Mouse (Mus musculus) spleen, adult 18-20 months (tissue): ENCODE data around the gene Gm9817.
"Not testable (repeated sequence)": the region's sequence is repeated elsewhere in the genome, so short reads cannot be mapped to it uniquely, and the experiment has no call there.

Experiments used
- DNase-seq, 2 experiments: peaks; one replicate each; pipeline ENCODE4 v3.0.0; 2022; ENCODE audit warnings: mixed read lengths in 2 of 2

Gm9817 gene

GRCm38 (mm10) chr13:45078392-45078791 is at the start of gene Gm9817:
Gm9817 (plus strand) TSS chr13:45078692.
- DNase-seq: not testable (repeated sequence)

- no peak for DNase-seq
These were observed 48.7 kb upstream of the Gm9817 start for GRCm38 (mm10) chr13:45029791-45030190.

DNA sequence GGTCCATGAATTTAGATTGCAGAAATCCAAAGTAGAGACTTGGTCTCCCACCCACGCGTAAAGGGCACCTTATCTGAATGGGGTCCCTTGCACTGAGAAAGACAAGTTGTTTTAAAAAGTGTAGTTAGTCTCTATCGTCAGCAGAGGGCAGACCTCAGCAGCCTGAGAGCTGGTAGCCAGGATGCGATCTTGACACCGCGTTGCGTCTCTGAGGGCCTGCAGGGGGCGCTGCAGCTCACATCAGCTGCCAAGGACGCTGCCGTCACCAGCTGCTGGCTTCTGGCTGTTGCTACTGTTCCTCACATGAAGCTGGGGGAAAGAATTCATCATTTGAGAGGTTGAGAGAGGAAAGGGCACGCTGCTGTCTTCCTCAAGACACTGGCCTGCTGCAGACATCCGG is 47.7 kb upstream of the Gm9817 start:
- DNase-seq: peak; percentile 65 to 84

GRCm38 (mm10) chr13:45031314-45031713 is 47.2 kb upstream of the Gm9817 start:
- no peak for DNase-seq

DNA sequence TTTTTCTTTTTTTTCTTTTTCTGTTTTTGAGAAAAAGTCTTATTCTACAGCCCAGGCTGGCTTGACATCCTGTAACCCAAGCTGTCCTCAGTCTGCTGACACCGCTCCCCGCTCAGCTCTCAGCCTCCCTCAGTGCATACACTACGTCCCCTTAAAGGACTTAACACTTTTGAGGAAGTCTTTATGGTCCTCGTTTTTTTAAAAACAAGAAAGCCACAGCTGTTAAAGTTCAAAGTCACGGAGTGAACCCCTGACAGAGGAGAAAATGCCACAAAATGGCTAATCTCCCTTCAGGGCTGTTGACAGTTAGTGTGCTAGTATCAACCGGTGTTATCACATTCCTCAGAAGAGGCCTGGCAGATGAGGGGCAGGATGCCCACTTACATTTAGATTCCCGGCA is 46.7 kb upstream of the Gm9817 start:
- no peak for DNase-seq

DNA sequence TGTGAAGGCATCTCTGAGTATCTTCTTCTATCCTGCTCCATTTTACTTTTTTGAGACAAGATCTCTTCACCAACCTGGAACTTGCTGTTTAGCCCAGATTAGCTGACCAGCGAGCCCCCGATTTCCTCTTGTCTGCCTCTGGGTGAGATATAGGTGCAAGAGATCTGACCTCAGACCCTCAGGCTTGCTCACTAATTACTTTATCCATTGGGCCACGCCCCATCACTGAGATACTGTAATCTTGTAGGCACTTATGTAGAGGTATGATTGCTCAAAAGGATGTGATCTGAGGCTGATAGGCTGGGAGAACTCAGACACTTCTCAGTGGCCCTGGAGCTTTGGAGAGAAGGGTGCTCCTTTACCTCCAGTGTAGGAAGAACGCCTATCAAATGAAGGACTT is 46.0 kb upstream of the Gm9817 start:
- DNase-seq: no peak

GRCm38 (mm10) chr13:45033360-45033759 is 45.1 kb upstream of the Gm9817 start:
- no peak for DNase-seq

GRCm38 (mm10) chr13:45034759-45035158 is 43.7 kb upstream of the Gm9817 start:
- no peak for DNase-seq

- no peak for DNase-seq
These were observed 42.1 kb upstream of the Gm9817 start for GRCm38 (mm10) chr13:45036417-45036816.

- no peak for DNase-seq
These were observed 38.3 kb upstream of the Gm9817 start for GRCm38 (mm10) chr13:45040195-45040594.

- no peak for DNase-seq
These were observed 37.8 kb upstream of the Gm9817 start for GRCm38 (mm10) chr13:45040741-45041140.

DNA sequence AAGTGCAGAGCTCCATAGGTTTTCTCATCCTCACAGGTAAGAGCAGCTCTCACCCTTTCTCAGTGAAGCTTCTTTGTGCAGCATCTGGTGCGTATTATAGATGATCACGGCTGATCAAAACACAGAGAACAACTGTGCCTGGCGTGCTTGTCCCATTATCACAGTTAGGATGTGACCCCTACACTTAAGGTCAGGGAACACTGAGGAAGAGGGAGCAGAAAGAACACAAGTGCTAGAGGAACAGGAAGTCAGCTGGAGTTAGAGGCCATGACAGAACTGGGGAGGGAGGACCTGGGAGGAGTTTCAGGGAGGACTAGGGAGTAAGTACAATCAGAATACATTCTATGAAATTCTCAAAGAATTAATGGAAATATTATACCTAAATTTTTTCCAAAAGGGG is 35.0 kb upstream of the Gm9817 start:
- DNase-seq: no peak

DNA sequence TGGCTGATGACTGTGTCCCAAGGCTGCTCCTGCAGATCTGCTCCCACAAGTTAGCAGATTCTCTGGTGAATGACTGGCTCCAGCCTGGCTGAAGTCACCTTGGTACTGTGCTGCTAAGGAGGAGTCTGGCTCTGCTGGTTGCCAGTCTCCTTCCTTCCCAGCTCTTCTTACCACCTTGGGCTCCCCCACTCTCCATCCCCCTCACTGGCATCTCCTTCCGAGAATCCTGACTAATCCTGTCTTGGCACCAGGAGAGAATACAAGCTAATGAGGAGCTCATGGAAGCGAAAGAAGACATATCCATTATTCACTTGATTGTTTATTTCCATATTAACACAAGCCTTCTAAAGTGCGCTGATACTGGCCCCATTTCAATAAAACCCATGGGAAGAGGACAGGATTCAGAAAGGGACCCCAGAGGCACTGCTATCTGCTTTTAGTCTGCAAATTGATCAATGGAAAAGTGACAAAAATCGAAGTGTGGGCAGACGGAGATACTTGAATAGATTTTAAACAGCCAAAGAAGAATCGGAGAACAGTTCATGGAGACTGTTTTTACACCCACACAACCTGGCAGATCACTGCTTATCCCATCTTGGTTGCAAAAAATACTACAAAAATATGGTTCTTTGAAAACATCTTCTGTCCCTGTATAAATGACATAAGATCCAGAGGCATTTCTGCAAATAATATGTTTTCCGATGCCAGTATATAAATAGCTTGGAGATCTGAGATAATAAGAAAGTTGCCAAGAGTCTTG is 29.1 kb upstream of the Gm9817 start:
- DNase-seq: no peak

- DNase-seq: no peak
These were observed 25.7 kb upstream of the Gm9817 start for GRCm38 (mm10) chr13:45052805-45053204.

GRCm38 (mm10) chr13:45053843-45054242 is 24.6 kb upstream of the Gm9817 start:
- no peak for DNase-seq

GRCm38 (mm10) chr13:45059206-45059605 is 19.3 kb upstream of the Gm9817 start:
- DNase-seq: no peak

GRCm38 (mm10) chr13:45063146-45063545 is 15.3 kb upstream of the Gm9817 start:
- no peak for DNase-seq

DNA sequence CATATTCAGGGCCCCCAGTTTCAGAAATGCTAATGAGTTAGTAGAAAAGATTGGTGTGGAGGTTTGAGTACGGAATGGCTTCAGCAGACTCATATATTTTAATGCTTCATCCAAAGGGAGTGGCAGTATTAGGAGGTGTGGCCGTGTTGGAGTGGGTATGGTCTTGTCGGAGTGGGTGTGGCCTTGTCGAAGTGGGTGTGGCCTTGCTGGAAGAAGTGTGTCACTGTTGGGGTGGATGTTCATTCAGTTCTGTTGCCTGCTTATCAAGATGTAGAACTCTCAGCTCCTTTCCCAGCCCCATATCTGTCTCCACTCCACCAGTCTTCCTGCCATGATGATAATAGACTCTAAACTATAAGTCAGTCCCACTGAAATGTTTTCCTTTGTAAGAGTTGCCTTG is 13.5 kb upstream of the Gm9817 start:
- DNase-seq: no peak

DNA sequence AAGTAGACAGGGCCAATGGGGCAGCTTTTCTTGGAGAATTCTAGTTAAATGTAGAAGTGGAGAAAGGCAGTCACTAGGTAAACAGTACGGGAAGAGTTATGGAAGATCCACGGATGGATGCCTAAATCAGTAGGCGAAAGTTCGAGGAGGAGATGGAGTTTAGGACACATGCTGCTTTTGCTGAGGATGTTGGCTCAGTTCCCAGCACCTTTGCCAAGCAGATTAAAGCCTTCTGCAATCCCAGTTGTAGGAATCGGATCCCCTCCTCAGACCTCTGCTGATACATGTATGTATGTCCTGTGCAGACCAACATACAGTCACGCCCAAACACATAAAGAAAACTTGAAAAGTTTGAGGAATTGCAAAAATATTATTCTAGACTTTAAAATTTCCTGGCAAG is 8.1 kb upstream of the Gm9817 start:
- DNase-seq: no peak

- DNase-seq: no peak
These were observed 3.5 kb upstream of the Gm9817 start for GRCm38 (mm10) chr13:45075012-45075411.

- no peak for DNase-seq
These were observed 2.8 kb upstream of the Gm9817 start for GRCm38 (mm10) chr13:45075715-45076114.

GRCm38 (mm10) chr13:45080771-45081170 is 2.3 kb downstream of the Gm9817 start:
- DNase-seq: no peak

DNA sequence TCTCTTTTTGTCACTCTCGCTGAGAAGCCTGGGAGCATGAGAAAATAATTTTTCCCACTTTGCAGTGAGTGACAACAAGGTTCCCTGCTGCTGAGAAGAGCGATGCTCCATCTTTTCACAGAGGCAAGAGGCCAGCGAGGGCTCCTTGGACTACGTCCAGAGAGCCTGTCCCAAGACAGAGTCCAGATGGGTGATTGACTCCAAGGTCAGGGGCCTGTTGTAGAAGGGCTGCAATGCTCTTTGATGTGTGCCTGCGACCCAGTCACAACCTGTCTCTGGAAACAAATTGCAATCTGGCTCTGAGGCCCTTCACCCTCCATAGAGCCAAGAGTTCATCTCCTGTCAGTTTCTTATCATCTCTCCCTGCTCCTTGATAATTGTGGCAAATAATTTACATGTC is 5.2 kb downstream of the Gm9817 start:
- DNase-seq: no peak

- DNase-seq: no peak
These were observed 10.3 kb downstream of the Gm9817 start for GRCm38 (mm10) chr13:45088796-45089221.

GRCm38 (mm10) chr13:45089846-45090245 is 11.4 kb downstream of the Gm9817 start:
- no peak for DNase-seq
